Mouse (Mus musculus): Measurements from ENCODE around the gene Dpagt1.

Gene Dpagt1

DNA sequence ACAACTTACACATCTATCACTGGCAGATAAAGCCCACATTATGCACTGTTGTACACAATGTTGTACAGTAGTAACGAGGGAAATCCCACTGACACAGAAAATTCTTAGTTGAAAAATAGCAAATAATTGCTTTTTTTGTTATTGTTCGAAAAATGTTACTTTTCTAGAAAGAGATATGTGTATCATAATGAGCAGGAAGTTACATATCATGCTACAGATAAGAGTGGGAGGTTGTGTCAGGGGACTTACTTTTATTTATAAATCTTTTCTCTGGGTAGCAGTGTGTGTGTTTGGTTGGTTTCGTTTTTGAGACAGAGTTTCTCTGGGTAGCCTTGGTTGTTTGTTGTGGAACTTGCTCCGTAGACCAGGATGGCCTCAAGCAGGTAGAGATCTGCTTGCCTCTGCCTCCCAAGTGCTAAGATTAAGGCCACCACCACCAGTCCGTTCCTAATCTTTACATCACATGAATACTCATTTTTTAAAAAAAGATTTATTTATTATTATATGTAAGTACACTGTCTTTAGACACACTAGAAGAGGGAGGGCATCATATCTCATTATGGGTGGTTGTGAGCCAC lies 52.4 kb downstream of the Dpagt1 start:
- no peak for DNase-seq (ENCODE audit: inconsistent ontology term)

GRCm38 (mm10) chr9:44379054-44379834 lies 53.4 kb downstream of the Dpagt1 start, which contains the start of gene Hyou1:
TSS of gene Hyou1 (plus strand) at chr9:44379490.
- DNase-seq (ENCODE audit: inconsistent ontology term) = peak; percentile 99

DNA sequence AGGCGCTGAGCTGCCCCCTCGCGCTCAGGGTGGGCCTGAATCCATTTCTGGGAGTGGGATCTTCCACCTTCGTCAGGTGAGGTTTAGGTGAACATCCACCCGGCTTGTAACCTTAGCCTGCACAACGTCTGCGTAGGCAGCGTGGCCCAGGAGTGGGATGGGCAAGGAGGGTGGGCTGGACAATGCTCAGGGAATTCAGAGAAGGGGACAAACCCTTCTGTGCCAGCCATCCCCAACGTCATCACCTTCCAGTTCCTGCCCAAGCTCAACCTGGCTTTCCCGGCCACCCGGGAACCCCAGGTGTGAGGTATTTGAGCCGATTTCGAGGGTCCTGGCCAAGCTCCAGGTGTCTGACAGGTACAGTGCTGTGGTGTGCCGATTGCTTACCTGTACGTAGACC lies 54.0 kb downstream of the Dpagt1 start:
- DNase-seq (ENCODE audit: inconsistent ontology term) = no peak
